Mouse (Mus musculus): Measurements from ENCODE around the gene Kif7. TPM values are rescaled to one million over a fixed set of nuclear protein-coding genes. Genes with fewer than 3 reads are reported as not detected.

Kif7 gene
- 1.4 TPM in 2 replicates for polyA plus RNA-seq (2012; rRNA removed)

DNA sequence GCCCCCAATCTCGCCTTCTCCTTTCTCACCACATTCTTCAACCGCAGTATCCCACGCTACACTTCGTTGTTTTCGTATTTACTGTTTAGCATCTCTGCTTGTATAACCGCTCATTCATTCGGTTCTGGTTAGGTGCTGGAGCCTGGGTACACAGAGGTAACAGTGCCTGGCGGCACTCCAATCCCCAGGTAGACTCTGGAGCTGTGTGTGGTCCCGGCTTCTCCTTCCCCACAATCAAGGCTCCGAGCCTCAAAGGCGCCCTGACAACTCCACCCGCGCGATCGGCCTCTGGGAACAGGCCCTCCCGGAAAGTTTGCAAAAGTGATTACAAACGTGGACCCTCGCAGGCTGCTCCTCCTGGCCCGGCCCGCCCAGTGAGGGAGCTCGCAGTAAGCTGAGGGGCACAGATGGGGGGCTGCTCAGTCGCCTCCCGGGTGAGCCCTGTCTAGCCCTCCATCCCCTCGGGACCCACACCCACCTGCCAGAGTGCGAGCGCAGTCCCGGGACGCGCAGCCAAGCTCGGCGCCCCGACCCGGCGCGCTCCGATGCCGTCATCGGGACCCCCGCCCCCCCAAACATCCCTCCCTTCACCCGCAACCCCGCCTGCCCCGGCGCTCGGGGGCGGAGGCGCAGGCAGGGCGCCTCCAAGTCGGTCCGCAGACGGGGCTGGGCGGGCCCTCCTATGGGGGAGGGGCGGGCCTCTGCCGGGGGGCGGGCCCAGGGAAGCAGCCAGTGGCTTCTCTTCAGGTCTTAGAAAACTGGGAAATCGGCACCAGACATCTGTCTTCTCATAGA, at the start of gene Kif7:
Gene Kif7 (minus strand): TSS at position 534 of the 795 bp plus-strand sequence.
- Histone ChIP-seq H3K27ac (ENCODE audit: insufficient read depth, low read length) (no peak within 1 kb of the TSS), H3K4me1 (ENCODE audit: control insufficient read depth, insufficient read depth, low read length) (no peaks in the 10 kb centered on the region), H3K27me3 (ENCODE audit: control insufficient read depth, insufficient read depth, low read length) (no peaks in the 10 kb centered on the region; the same call in 1 of the 2 replicates), H3K4me3 (replicated peaks; ENCODE audit: insufficient read depth, low read depth, low read length) (peak within 1 kb of the TSS; percentile 1)
- no peak for TF ChIP-seq CTCF (IDR thresholded peaks at IDR 0.05; ENCODE audit: borderline replicate concordance, insufficient read depth, low read depth, low read length)
- no peak for TF ChIP-seq POLR2A (IDR thresholded peaks at IDR 0.05; ENCODE audit: borderline replicate concordance, insufficient read depth, low read length)
- DNase-seq = peak in 1 of 2 experiments; percentile 30
- 1% methylated on average over 53 of the region's 55 CpGs for WGBS

DNA sequence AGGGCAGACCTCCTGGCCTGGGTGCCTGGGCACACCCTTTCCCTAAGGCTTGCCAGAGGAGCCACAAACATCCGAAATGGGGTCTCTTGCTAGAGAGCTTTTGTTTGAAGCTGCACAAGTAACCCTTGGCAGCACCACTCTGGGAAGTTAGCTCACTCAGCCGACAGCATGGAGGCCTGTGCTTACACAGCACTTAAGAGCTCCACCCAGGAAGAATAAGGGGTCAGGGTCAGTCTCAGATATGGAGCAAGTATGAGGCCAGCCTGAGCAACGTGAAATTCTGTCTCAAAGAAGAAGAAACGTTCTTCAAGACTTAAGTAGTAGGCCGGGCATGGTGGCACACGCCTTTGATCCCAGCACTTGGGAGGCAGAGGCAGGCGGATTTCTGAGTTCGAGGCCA, 46.6 kb upstream of the Kif7 start:
- Histone ChIP-seq H3K27ac (ENCODE audit: insufficient read depth, low read length) (no peak overlapping the region), H3K4me3 (replicated peaks; ENCODE audit: insufficient read depth, low read depth, low read length) (no peak overlapping the region), H3K4me1 (ENCODE audit: control insufficient read depth, insufficient read depth, low read length) (no peaks in the 10 kb centered on the region), H3K27me3 (ENCODE audit: control insufficient read depth, insufficient read depth, low read length) (no peaks in the 10 kb centered on the region)
- no peak for DNase-seq
- WGBS = 77% methylated on average over 8 of the region's 8 CpGs
- TF ChIP-seq CTCF (IDR thresholded peaks at IDR 0.05; ENCODE audit: borderline replicate concordance, insufficient read depth, low read depth, low read length) = no peak
- no peak for TF ChIP-seq POLR2A (IDR thresholded peaks at IDR 0.05; ENCODE audit: borderline replicate concordance, insufficient read depth, low read length)

DNA sequence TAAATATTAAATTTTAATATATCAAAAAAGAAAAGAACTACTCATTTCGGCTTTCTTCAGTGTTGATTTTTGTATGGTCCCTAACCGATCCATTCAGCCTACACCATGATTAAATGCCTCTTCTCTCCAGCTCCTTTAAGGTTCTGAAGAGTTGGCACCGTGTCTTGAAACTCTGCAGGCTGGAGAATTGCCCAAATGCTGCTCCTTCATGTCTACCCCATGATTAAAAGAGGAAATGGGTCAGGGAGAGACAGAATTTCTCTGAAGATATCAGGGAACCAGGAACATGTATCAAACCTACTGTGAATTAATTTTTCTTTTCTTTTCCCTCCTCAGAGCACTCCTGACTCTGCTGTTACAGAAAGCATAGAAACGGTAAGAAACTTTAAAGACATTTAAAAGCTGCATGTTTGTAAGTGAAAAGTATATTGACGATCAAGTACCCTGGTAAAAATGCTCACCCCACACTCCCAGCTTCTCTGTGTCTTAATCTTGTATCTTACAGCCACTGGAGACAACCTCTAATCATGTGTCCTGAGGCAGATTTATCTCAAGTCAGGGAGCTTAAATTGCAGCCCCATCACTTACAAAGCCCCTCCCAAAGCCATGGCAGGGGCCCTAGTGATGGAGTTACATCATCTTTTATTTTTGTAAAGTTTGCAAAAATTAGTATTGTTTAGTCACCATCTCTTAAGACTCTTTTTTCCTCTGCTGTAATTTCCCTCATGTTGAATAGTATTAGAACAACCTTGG, 45.8 kb upstream of the Kif7 start:
- WGBS = 65% methylated on average over 5 of the region's 5 CpGs
- Histone ChIP-seq H3K4me3 (replicated peaks; ENCODE audit: insufficient read depth, low read depth, low read length) (no peak overlapping the region), H3K4me1 (ENCODE audit: control insufficient read depth, insufficient read depth, low read length) (no peaks in the 10 kb centered on the region), H3K27me3 (ENCODE audit: control insufficient read depth, insufficient read depth, low read length) (no peaks in the 10 kb centered on the region), H3K27ac (ENCODE audit: insufficient read depth, low read length) (no peak overlapping the region)
- DNase-seq = no peak
- TF ChIP-seq CTCF (IDR thresholded peaks at IDR 0.05; ENCODE audit: borderline replicate concordance, insufficient read depth, low read depth, low read length) (no peak), POLR2A (IDR thresholded peaks at IDR 0.05; ENCODE audit: borderline replicate concordance, insufficient read depth, low read length) (no peak)

DNA sequence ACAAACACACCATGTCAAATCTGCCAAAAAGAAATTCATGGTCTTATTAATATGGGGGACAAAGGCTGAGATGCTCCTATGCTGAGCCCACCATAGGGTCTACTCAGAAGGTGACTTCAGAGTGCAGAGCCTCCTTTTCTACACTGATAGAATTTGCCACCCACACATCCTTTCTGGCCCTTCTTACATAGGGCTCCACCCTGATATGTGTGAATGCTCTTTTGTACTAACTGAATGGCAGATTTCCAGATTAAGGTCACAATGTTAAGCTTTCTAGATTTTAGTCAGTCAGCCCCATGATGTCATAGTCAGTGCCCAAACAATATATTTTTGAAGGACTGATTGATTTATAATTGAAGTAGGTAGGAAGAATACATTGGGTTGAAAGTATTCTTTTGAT, 44.2 kb upstream of the Kif7 start:
- Histone ChIP-seq H3K27me3 (ENCODE audit: control insufficient read depth, insufficient read depth, low read length) (no peaks in the 10 kb centered on the region), H3K27ac (ENCODE audit: insufficient read depth, low read length) (no peak overlapping the region), H3K4me3 (replicated peaks; ENCODE audit: insufficient read depth, low read depth, low read length) (no peak overlapping the region), H3K4me1 (ENCODE audit: control insufficient read depth, insufficient read depth, low read length) (no peaks in the 10 kb centered on the region)
- no peak for TF ChIP-seq CTCF (IDR thresholded peaks at IDR 0.05; ENCODE audit: borderline replicate concordance, insufficient read depth, low read depth, low read length)
- TF ChIP-seq POLR2A (IDR thresholded peaks at IDR 0.05; ENCODE audit: borderline replicate concordance, insufficient read depth, low read length) = no peak
- no peak for DNase-seq

DNA sequence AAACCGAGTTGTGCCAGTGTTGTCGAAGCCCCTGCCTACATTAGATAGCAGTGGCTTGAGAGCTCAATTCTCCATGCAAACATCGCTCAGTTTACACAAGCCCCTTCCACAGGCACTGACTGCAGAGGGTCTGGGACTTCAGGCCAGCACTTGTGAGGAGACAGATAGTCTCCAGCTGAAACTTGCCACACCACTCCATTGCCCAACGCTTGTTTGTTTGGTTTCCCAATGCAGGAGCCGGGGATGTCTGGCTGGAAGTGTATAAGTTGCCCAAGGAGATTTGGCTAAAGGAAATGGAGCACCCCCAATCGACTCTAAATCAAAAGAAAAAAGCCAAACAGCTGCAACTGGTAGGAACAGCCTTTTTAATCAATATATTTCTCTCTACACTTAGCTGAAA, 42.7 kb upstream of the Kif7 start:
- H3K4me1 ChIP-seq (ENCODE audit: control insufficient read depth, insufficient read depth, low read length) = no peaks in the 10 kb centered on the region
- H3K27me3 ChIP-seq (ENCODE audit: control insufficient read depth, insufficient read depth, low read length) = no peaks in the 10 kb centered on the region
- 76% methylated on average over 6 of the region's 6 CpGs for WGBS
- no peak for DNase-seq
- no peak overlapping the region for H3K27ac ChIP-seq (ENCODE audit: insufficient read depth, low read length)
- TF ChIP-seq CTCF (IDR thresholded peaks at IDR 0.05; ENCODE audit: borderline replicate concordance, insufficient read depth, low read depth, low read length) (no peak), POLR2A (IDR thresholded peaks at IDR 0.05; ENCODE audit: borderline replicate concordance, insufficient read depth, low read length) (no peak)
- H3K4me3 ChIP-seq (replicated peaks; ENCODE audit: insufficient read depth, low read depth, low read length) = no peak overlapping the region

DNA sequence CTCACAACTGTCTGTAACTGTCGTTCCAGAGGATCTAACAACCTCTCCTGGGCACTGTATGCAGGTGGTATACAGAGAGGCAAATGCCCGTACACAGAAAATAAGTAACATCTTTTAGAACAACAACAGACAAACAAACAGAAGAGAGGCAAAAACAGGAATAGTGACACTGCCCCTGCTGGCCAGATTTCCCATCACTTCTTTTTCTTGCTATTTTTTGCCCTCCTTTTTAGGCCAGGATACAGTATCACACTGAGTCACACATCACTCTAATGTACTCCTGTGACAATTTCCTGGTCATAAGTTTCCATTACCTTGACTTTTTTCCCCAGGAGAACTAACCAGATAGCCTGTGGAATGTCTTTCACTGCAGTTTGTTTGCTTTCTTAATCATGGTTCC, 40.8 kb upstream of the Kif7 start:
- no peaks in the 10 kb centered on the region for H3K4me1 ChIP-seq (ENCODE audit: control insufficient read depth, insufficient read depth, low read length)
- no peak overlapping the region for H3K27ac ChIP-seq (ENCODE audit: insufficient read depth, low read length)
- no peak for DNase-seq
- H3K4me3 ChIP-seq (replicated peaks; ENCODE audit: insufficient read depth, low read depth, low read length) = no peak overlapping the region
- WGBS = 45% methylated on average over 2 of the region's 2 CpGs
- TF ChIP-seq POLR2A (IDR thresholded peaks at IDR 0.05; ENCODE audit: borderline replicate concordance, insufficient read depth, low read length) (no peak), CTCF (IDR thresholded peaks at IDR 0.05; ENCODE audit: borderline replicate concordance, insufficient read depth, low read depth, low read length) (no peak)
- H3K27me3 ChIP-seq (ENCODE audit: control insufficient read depth, insufficient read depth, low read length) = no peaks in the 10 kb centered on the region

DNA sequence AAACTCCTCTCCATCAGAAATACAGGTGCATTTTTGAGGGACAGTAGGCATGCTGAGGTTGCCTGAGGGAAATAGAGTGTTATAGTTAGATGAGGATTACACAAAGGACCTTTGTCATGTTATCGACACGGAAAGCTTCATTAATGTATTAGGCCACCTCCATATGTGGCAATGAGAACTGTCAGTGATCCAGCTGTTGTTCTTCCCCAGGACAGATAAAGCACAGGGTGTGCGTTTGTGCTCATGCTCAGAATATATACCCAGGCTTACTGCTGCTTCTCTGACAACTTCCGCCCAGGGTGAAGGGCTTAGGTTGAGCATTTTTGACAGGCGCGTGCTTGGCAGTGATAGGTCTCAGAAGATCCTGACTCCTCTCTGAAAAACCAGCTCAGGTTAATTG, 34.0 kb upstream of the Kif7 start:
- 86% methylated on average over 6 of the region's 6 CpGs for WGBS
- Histone ChIP-seq H3K4me1 (ENCODE audit: control insufficient read depth, insufficient read depth, low read length) (no peaks in the 10 kb centered on the region), H3K4me3 (replicated peaks; ENCODE audit: insufficient read depth, low read depth, low read length) (no peak overlapping the region), H3K27me3 (ENCODE audit: control insufficient read depth, insufficient read depth, low read length) (no peaks in the 10 kb centered on the region), H3K27ac (ENCODE audit: insufficient read depth, low read length) (no peak overlapping the region)
- no peak for DNase-seq
- no peak for TF ChIP-seq POLR2A (IDR thresholded peaks at IDR 0.05; ENCODE audit: borderline replicate concordance, insufficient read depth, low read length)
- no peak for TF ChIP-seq CTCF (IDR thresholded peaks at IDR 0.05; ENCODE audit: borderline replicate concordance, insufficient read depth, low read depth, low read length)

DNA sequence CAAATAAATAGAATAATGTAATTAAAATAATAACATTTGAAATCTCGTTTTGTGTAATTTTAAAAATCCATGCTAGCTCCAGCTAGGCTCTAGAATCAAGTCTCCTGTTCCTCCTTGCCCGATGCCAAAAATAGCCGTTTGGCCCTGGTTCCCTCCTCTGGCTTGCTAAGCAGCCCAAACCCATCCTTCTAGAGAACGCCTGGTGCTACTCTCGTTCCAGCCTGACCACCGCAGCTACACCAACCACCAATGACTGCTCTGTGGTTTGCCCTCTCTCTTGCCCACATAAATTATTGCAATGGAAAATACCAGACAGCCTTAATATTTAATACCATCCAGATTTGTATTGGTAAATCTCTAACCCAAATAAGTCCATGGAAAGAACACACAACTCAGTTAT, 32.1 kb upstream of the Kif7 start:
- Histone ChIP-seq H3K27me3 (ENCODE audit: control insufficient read depth, insufficient read depth, low read length) (no peaks in the 10 kb centered on the region), H3K4me3 (replicated peaks; ENCODE audit: insufficient read depth, low read depth, low read length) (no peak overlapping the region), H3K27ac (ENCODE audit: insufficient read depth, low read length) (no peak overlapping the region), H3K4me1 (ENCODE audit: control insufficient read depth, insufficient read depth, low read length) (no peaks in the 10 kb centered on the region)
- WGBS = 48% methylated on average over 6 of the region's 6 CpGs
- TF ChIP-seq CTCF (IDR thresholded peaks at IDR 0.05; ENCODE audit: borderline replicate concordance, insufficient read depth, low read depth, low read length) (no peak), POLR2A (IDR thresholded peaks at IDR 0.05; ENCODE audit: borderline replicate concordance, insufficient read depth, low read length) (no peak)
- no peak for DNase-seq

Measured in cerebellum, adult 2 months (tissue).